Mouse (Mus musculus): ENCODE results near the gene Gm12169.

GRCm38 (mm10) chr11:46480517-46480916, 43.5 kb upstream of the Gm12169 start:
- TF ChIP-seq CTCF (IDR thresholded peaks at IDR 0.05; ENCODE audit: low read depth) (no peak), EP300 (IDR thresholded peaks at IDR 0.05; ENCODE audit: low read depth) (no peak)

Data from liver, postnatal 0 days (tissue).